ENCODE assay signal across 28 mouse cellular contexts in genomic region chr1:184140486-184140885, GRCm38 (mm10).
DNase-seq lines count a peak whose midpoint lies in the region; ATAC-seq and TF ChIP-seq lines count a peak whose summit lies in the region.
"Had no signal": no experiment of that assay in that cellular context is flagged by ENCODE, and none has a peak within 500 bp of the region (broad histone marks: within the 10 kb centered on the region; RNA-seq: fewer than 3 reads in every experiment).

No protein-coding gene starts in this region.

- TF ChIP-seq CTCF in C2C12 (IDR thresholded peaks at IDR 0.05; ENCODE audit: control insufficient read depth, insufficient read depth, insufficient read length), result no peak

- no peaks in the 10 kb centered on the region for H3K79me3 ChIP-seq in C2C12 (ENCODE audit: low read depth)

- H3K4me1 ChIP-seq in intestine, embryonic 15.5 days (replicated peaks), result no peaks in the 10 kb centered on the region
- no peaks in the 10 kb centered on the region for H3K4me1 ChIP-seq in forebrain, embryonic 12.5 days
- no peaks in the 10 kb centered on the region for H3K4me1 ChIP-seq in midbrain, embryonic 15.5 days
- H3K4me1 ChIP-seq: embryonic facial prominence, embryonic 12.5 days; liver, embryonic 15.5 days; neural tube, embryonic 12.5 days had no signal

- no peaks in the 10 kb centered on the region for H3K27me3 ChIP-seq in C2C12 (ENCODE audit: control insufficient read depth, insufficient read depth, insufficient read length)
- no peaks in the 10 kb centered on the region for H3K27me3 ChIP-seq in intestine, embryonic 15.5 days (replicated peaks)
- H3K27me3 ChIP-seq in forebrain, embryonic 12.5 days, result no peaks in the 10 kb centered on the region
- no peaks in the 10 kb centered on the region for H3K27me3 ChIP-seq in midbrain, embryonic 15.5 days (replicated peaks)
- H3K27me3 ChIP-seq: CH12.LX; embryonic facial prominence, embryonic 12.5 days; hindbrain, embryonic 13.5 days; liver, embryonic 15.5 days; neural tube, embryonic 12.5 days had no signal

- ATAC-seq in intestine, embryonic 15.5 days, result peak; percentile 93
- ATAC-seq in forebrain, embryonic 12.5 days (ENCODE audit: low FRiP score), result no peak
- no peak for ATAC-seq in midbrain, embryonic 15.5 days (replicated peaks)
- ATAC-seq: forebrain, embryonic 14.5 days had no signal

- H3K79me2 ChIP-seq in C2C12 (ENCODE audit: control insufficient read depth, insufficient read depth), result no peaks in the 10 kb centered on the region

- DNase-seq in fat pad, adult 2 months (ENCODE audit: extremely low read depth, low read depth, low spot score), result peak; percentile 46
- DNase-seq in heart, postnatal 36 days, result no peak
- DNase-seq in heart, adult 11 months, result no peak
- DNase-seq: adrenal gland, postnatal 25 days; B cell, adult 2 months; cerebellum, adult 11-12 months; cerebellum, adult 9-11 months; embryo, embryonic 11 days; heart, postnatal 4 days; kidney, adult 8-10 months; kidney, postnatal 14 days; liver; lung, embryonic 14.5 days; lung, postnatal 14 days; midbrain, embryonic 14.5 days; thymus, adult 2 months; thymus, postnatal 36 days had no signal

- no peaks in the 10 kb centered on the region for H3K36me3 ChIP-seq in C2C12 (ENCODE audit: control insufficient read depth, insufficient read depth)
- no peaks in the 10 kb centered on the region for H3K36me3 ChIP-seq in intestine, embryonic 15.5 days
- H3K36me3 ChIP-seq in forebrain, embryonic 12.5 days (replicated peaks), result no peaks in the 10 kb centered on the region
- no peaks in the 10 kb centered on the region for H3K36me3 ChIP-seq in midbrain, embryonic 15.5 days (replicated peaks)
- H3K36me3 ChIP-seq: embryonic facial prominence, embryonic 12.5 days; hindbrain, embryonic 13.5 days; liver, embryonic 15.5 days; neural tube, embryonic 12.5 days had no signal

- H3K4me2 ChIP-seq in intestine, embryonic 15.5 days (replicated peaks), result no peak overlapping the region
- no peak overlapping the region for H3K4me2 ChIP-seq in forebrain, embryonic 12.5 days
- no peak overlapping the region for H3K4me2 ChIP-seq in midbrain, embryonic 15.5 days
- H3K4me2 ChIP-seq: embryonic facial prominence, embryonic 12.5 days; heart, embryonic 11.5 days; hindbrain, embryonic 13.5 days; liver, embryonic 15.5 days; lung, embryonic 14.5 days; neural tube, embryonic 12.5 days had no signal

- H3ac ChIP-seq in C2C12 (ENCODE audit: control insufficient read depth, insufficient read length, low read depth), result no peak overlapping the region

- no peak overlapping the region for H3K4me3 ChIP-seq in C2C12 (ENCODE audit: insufficient read depth, poor library complexity, severe bottlenecking)
- no peak overlapping the region for H3K4me3 ChIP-seq in intestine, embryonic 15.5 days (replicated peaks)
- H3K4me3 ChIP-seq in forebrain, embryonic 12.5 days (replicated peaks), result no peak overlapping the region
- no peak overlapping the region for H3K4me3 ChIP-seq in midbrain, embryonic 15.5 days
- H3K4me3 ChIP-seq: embryonic facial prominence, embryonic 12.5 days; hindbrain, embryonic 13.5 days; liver, embryonic 15.5 days; neural tube, embryonic 12.5 days had no signal

- no peaks in the 10 kb centered on the region for H3K9me3 ChIP-seq in intestine, embryonic 15.5 days
- H3K9me3 ChIP-seq in forebrain, embryonic 12.5 days, result no peaks in the 10 kb centered on the region
- H3K9me3 ChIP-seq in midbrain, embryonic 15.5 days, result no peaks in the 10 kb centered on the region
- H3K9me3 ChIP-seq: embryonic facial prominence, embryonic 12.5 days; hindbrain, embryonic 13.5 days; liver, embryonic 15.5 days; neural tube, embryonic 12.5 days had no signal

- 45% methylated on average over 5 of the region's 5 CpGs for WGBS in intestine, embryonic 15.5 days
- 90% methylated on average over 5 of the region's 5 CpGs for WGBS in forebrain, embryonic 12.5 days
- WGBS in midbrain, embryonic 15.5 days, result 87% methylated on average over 5 of the region's 5 CpGs

- H3K9ac ChIP-seq in intestine, embryonic 15.5 days, result no peak overlapping the region
- no peak overlapping the region for H3K9ac ChIP-seq in forebrain, embryonic 12.5 days
- H3K9ac ChIP-seq in midbrain, embryonic 15.5 days, result no peak overlapping the region
- H3K9ac ChIP-seq: embryonic facial prominence, embryonic 12.5 days; hindbrain, embryonic 13.5 days; liver, embryonic 15.5 days; lung, embryonic 14.5 days; neural tube, embryonic 12.5 days had no signal

- intact Hi-C loops in heart, postnatal 36 days (cut with DNase I), result no loop called here

- no peak overlapping the region for H3K27ac ChIP-seq in intestine, embryonic 15.5 days
- H3K27ac ChIP-seq in forebrain, embryonic 12.5 days, result no peak overlapping the region
- no peak overlapping the region for H3K27ac ChIP-seq in midbrain, embryonic 15.5 days
- H3K27ac ChIP-seq: embryonic facial prominence, embryonic 12.5 days; hindbrain, embryonic 13.5 days; liver, embryonic 15.5 days; neural tube, embryonic 12.5 days had no signal

TF ChIP-seq in C2C12, 6 proteins besides CTCF, POLR2A, EP300 and RAD21:
- TF ChIP-seq FOSL1 (IDR thresholded peaks at IDR 0.05; ENCODE audit: insufficient read depth, low read length, poor library complexity, severe bottlenecking), result peak; percentile 54
- no peak for TF ChIP-seq CEBPB (IDR thresholded peaks at IDR 0.05; ENCODE audit: low read depth)
TF ChIP-seq in C2C12: peak in this region for 1.
